Mouse (Mus musculus) left cerebral cortex, adult 11 months (tissue): ENCODE measurements at regions not wholly inside any gene's neighbourhood (a gene's known extent, or its start where the extent isn't known, plus 50 kb on each side); places are given as distances from the start of the nearest gene placed in this dataset.

Experiments used
- DNase-seq: peaks from one replicate; pipeline ENCODE4 v3.0.0; 2022; ENCODE audit warnings: low spot score

GRCm38 (mm10) chr8:115428022-115428421 lies 279.6 kb downstream of the Maf start:
- DNase-seq, result no peak

GRCm38 (mm10) chr8:115427490-115427889 lies 280.1 kb downstream of the Maf start:
- DNase-seq, result no peak

- no peak for DNase-seq
Observed at GRCm38 (mm10) chr8:115426543-115426942, 281.1 kb downstream of the Maf start.

GRCm38 (mm10) chr8:115425360-115425759 lies 282.2 kb downstream of the Maf start:
- no peak for DNase-seq

- DNase-seq, result no peak
Observed at GRCm38 (mm10) chr8:115423682-115424081, 283.9 kb downstream of the Maf start.

GRCm38 (mm10) chr8:115423056-115423455 lies 284.5 kb downstream of the Maf start:
- DNase-seq, result no peak

- no peak for DNase-seq
Observed at GRCm38 (mm10) chr8:115420536-115420935, 287.1 kb downstream of the Maf start.

GRCm38 (mm10) chr8:115420131-115420530 lies 287.5 kb downstream of the Maf start:
- DNase-seq, result no peak

GRCm38 (mm10) chr8:115418056-115418455 lies 289.5 kb downstream of the Maf start:
- DNase-seq, result no peak

- no peak for DNase-seq
Observed at GRCm38 (mm10) chr8:115414061-115414473, 293.5 kb downstream of the Maf start.

GRCm38 (mm10) chr8:115411756-115412155 lies 295.8 kb downstream of the Maf start:
- DNase-seq, result no peak

- DNase-seq, result no peak
Observed at GRCm38 (mm10) chr8:115411061-115411460, 296.5 kb downstream of the Maf start.

- DNase-seq, result no peak
Observed at GRCm38 (mm10) chr8:115410191-115410590, 297.4 kb downstream of the Maf start.

GRCm38 (mm10) chr8:115407535-115407934 lies 300.1 kb downstream of the Maf start:
- no peak for DNase-seq

GRCm38 (mm10) chr8:115403601-115404000 lies 304.0 kb downstream of the Maf start:
- DNase-seq, result no peak

- no peak for DNase-seq
Observed at GRCm38 (mm10) chr8:115402471-115403197, 305.0 kb downstream of the Maf start.
